Mouse (Mus musculus) ES-E14 (cell line): ENCODE measurements at regions not wholly inside any gene's neighbourhood (a gene's known extent, or its start where the extent isn't known, plus 50 kb on each side); places are given as distances from the start of the nearest gene placed in this dataset.

Experiments
- HCFC1 ChIP-seq: IDR thresholded peaks from 2 replicates; pipeline ENCODE4 v1.6.1; 2012; ENCODE audit warnings: low read length, inconsistent platforms, borderline replicate concordance; ENCODE audit not compliant: insufficient read depth
- ZNF384 ChIP-seq: IDR thresholded peaks from 2 replicates; pipeline ENCODE4 v1.6.1; 2012; ENCODE audit warnings: low read depth, low read length, inconsistent platforms

GRCm38 (mm10) chr13:79251269-79251668 is 1051.7 kb upstream of the Nr2f1 start:
- TF ChIP-seq HCFC1 (no peak), ZNF384 (no peak)
